Mouse (Mus musculus) limb, embryonic 10.5 days (tissue): Measurements from ENCODE around the gene Cblc. TPM values are rescaled to one million over a fixed set of nuclear protein-coding genes. Genes with fewer than 3 reads are reported as not detected.

Experiments used
- DNase-seq: peaks from one replicate; pipeline ENCODE4 v3.0.0-alpha.2; 2017; ENCODE audit warnings: low spot score
- H3K27ac ChIP-seq: fragments of 300-500 bp; sonication (generic); 2 replicates; pipeline ENCODE4 v1.5.1; 2016; ENCODE audit warnings: mild to moderate bottlenecking
- H3K27me3 ChIP-seq: fragments of 300-500 bp; sonication (generic); 2 replicates; pipeline ENCODE4 v1.6.1; 2016; ENCODE audit warnings: low read depth, mild to moderate bottlenecking; ENCODE audit not compliant: poor library complexity, severe bottlenecking
- H3K36me3 ChIP-seq: fragments of 300-500 bp; sonication (generic); 2 replicates; pipeline ENCODE4 v1.6.1; 2016; ENCODE audit warnings: mild to moderate bottlenecking, moderate library complexity
- H3K4me1 ChIP-seq: fragments of 300-500 bp; sonication (generic); 2 replicates; pipeline ENCODE4 v1.6.1; 2016
- H3K4me3 ChIP-seq: fragments of 300-500 bp; sonication (generic); 2 replicates; pipeline ENCODE4 v1.5.1; 2016; ENCODE audit warnings: mild to moderate bottlenecking, moderate library complexity
- H3K9me3 ChIP-seq: fragments of 300-500 bp; sonication (generic); replicated peaks from 2 replicates; pipeline ENCODE4 v1.6.1; 2016; ENCODE audit warnings: mild to moderate bottlenecking
- WGBS: fragments of 180-500 bp; shearing (Covaris S2); methylation state at CpG from one replicate; pipeline ENCODE4 v1.1.7; 2016; 5-methylcytosine and 5-hydroxymethylcytosine counted together
- polyA plus RNA-seq: library from polyadenylated mRNA; unstranded; fragments of >200 nt; fragmentation: Nextera tagmentation; extraction: Ambion mirVana; gene quantifications from 2 replicates; pipeline ENCODE4 v1.2.1, GENCODE M21; 2016

Cblc gene
- polyA plus RNA-seq, 1 experiment from 2014 or later = 1.4 TPM

DNA sequence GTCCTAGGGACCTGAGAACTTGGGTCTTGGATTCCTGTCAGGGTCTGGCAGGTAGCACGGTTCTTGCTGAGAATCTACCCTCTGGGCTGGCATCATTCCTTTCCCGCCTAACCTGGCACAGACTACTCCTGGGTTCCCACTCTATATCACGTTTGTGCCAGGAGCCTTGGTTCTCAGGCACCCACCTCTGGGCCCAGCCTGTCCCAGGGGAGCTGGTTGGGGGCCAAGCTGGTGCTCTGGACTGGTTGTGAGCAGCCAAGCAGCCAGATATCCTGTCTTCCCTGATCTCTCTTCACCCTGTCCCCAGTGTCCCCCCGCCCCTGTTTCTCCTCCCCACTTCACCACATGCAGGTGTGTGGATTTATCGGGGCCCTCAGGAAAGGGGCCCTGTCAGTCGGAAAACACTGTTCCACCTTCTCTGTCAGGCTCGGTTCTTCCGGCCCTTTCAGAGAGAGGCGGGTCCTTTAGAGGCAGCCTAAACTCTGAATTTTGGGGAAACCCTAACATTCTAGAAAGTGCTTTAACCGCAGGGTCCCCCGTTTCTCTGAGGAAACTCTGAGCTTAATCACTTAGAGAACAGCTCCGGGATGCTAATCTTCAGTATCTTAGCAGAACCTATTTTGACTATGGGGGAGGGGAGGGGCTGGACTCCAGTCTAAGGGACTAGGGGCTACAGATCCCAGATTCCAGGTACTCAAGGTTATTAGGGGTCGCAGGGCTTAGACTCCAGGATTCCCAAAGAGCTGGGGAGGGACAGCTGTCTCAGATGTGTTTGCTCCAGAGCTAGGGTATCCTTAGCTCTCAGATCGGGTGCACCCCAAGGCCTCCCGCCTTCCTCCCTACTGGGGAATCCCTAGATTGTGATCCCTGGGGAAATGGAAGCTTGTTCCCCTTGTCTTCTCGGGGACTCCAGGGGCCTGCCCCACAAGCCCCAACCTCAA is 26.9 kb downstream of the Cblc start:
- no peaks in the 10 kb centered on the region for H3K36me3 ChIP-seq
- 12% methylated on average over 16 of the region's 16 CpGs for WGBS
- peaks cover 40% of the 10 kb centered on the region for H3K27me3 ChIP-seq
- H3K27ac ChIP-seq = peak overlapping the region; percentile 81
- peaks cover 33% of the 10 kb centered on the region for H3K4me1 ChIP-seq
- no peaks in the 10 kb centered on the region for H3K9me3 ChIP-seq
- no peak for DNase-seq
- H3K4me3 ChIP-seq = peak overlapping the region; percentile 60

DNA sequence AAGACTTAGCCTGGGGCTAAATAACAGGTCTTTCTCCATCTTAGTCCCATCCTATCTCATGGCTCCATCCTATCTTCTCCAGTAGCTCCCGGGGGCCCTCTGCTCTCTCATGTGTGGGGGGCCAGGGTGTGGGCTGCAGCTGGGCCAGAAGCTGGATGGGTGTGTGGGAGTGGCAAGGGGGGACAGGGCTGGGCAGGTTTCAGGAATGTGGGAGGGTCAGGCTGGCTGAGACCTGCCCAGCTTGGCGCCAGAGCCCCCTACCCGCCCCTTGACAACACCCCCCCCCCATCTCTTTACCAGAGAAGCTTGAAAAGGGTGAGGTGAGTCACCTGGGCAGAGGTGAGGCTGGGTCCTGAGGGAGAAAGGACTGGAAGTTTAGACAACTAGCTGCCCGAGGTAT is 27.6 kb downstream of the Cblc start:
- Histone ChIP-seq H3K27me3 (peaks cover 40% of the 10 kb centered on the region), H3K4me3 (peak overlapping the region; percentile 60), H3K27ac (no peak overlapping the region), H3K9me3 (no peaks in the 10 kb centered on the region), H3K4me1 (peaks cover 33% of the 10 kb centered on the region), H3K36me3 (0 out of 2 replicates have a peak, but pooled peaks cover 3% of the 10 kb centered on the region)
- 22% methylated on average over 4 of the region's 4 CpGs for WGBS
- no peak for DNase-seq

DNA sequence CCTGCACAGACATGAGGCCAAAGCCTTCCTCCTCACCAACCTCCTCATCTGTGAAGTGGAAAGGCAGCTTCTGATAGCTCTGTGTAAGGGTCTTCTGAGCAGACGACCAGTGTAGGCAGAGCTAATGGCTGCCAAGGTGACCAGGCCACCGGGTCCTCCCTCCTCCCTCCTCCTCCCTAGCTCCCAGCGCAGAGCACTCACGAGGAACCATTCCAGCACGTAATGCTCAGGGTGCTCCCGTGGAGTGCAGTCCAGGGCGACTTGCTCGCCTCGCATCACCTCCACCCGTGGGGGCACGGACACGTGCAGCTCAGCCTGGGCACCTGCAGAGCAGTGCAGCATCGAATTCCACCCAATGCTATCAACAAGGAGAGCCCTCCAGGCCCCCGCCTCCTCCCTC is 28.4 kb downstream of the Cblc start:
- DNase-seq = no peak
- H3K27ac ChIP-seq = peak overlapping the region; percentile 30; the same call in 1 of the 2 replicates
- peaks cover 7% of the 10 kb centered on the region; the same call in 1 of the 2 replicates for H3K36me3 ChIP-seq
- no peaks in the 10 kb centered on the region for H3K9me3 ChIP-seq
- peaks cover 33% of the 10 kb centered on the region for H3K4me1 ChIP-seq
- peaks cover 40% of the 10 kb centered on the region for H3K27me3 ChIP-seq
- H3K4me3 ChIP-seq = peak overlapping the region; percentile 60; the same call in 1 of the 2 replicates
- 68% methylated on average over 14 of the region's 14 CpGs for WGBS

DNA sequence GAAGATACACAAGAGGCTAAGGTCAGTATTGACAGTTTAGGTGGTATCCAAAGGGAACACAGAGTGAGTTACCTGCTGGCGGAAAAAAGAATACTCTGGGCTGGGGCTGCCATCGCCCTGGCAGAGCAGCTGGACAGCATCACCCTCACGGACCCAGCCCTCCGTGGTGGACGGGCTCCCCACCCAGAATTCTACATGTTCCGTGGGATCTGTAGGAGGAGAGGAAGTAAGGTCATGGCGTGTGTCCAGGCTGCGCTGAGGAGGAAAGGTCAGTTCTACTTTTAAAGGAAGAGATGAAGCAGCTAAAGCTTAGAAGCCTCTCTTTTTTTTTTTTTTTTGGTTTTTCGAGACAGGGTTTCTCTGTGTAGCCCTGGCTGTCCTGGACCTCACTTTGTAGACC is 32.0 kb downstream of the Cblc start:
- Histone ChIP-seq H3K27ac (no peak overlapping the region), H3K9me3 (no peaks in the 10 kb centered on the region), H3K4me1 (peaks cover 11% of the 10 kb centered on the region), H3K36me3 (peaks cover 9% of the 10 kb centered on the region), H3K27me3 (peaks cover 16% of the 10 kb centered on the region), H3K4me3 (no peak overlapping the region)
- no peak for DNase-seq
- 94% methylated on average over 9 of the region's 9 CpGs for WGBS

DNA sequence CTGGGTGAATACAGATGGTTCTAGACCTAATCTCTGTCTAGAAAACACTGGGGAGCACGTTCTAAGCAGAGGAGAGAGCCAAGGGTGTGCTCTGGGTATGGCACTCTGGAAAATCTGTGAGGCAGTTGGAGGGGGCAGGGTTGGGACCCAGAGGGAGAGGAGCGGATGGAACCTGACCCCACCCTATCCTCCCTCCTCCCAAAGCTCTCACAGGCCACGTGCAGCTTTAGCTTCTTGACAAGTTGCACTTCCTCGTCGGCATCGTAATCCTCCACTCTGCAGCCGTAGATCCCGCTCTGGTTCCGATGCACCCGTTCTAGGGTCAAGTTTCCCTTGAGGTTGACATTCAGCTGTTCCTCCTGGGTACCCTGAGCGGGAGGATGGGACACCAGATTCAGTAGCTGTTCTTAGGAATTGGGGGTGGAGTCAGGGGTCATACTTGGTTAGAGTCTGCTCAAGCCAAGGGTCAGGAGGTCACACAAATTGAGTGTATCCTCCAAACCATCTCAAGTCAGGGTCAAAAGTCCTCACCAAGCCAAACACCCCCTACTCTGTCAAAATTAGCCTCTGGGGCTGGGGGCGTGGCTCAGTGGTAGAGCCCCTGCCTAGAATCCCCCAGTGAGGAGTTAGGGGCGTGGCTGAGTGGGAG is 32.7 kb downstream of the Cblc start:
- Histone ChIP-seq H3K27ac (no peak overlapping the region), H3K36me3 (peaks cover 9% of the 10 kb centered on the region), H3K4me1 (peaks cover 5% of the 10 kb centered on the region; the same call in 1 of the 2 replicates), H3K27me3 (peaks cover 10% of the 10 kb centered on the region), H3K4me3 (no peak overlapping the region), H3K9me3 (no peaks in the 10 kb centered on the region)
- 83% methylated on average over 13 of the region's 13 CpGs for WGBS
- no peak for DNase-seq

DNA sequence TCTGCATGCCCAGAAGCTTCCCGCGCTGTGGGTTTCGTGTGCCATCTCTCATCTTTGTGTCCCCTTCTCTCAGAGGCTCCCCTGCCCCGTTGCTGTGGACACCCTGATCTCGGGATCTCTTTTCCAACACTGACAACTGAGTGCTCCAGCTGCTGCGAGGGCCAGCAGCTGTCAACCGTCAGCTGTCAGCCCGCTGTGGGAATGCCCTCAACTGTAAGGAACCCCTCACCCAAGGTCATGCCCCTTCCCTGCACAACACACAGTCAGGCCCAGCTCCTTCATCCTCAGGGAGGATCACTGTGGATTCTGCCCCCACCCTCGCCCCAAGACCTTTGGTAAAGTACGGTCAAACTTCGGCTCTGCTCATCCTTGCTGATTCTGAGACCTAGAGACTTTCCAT is 34.3 kb downstream of the Cblc start:
- WGBS = 79% methylated on average over 11 of the region's 11 CpGs
- no peaks in the 10 kb centered on the region for H3K4me1 ChIP-seq
- no peak for DNase-seq
- H3K36me3 ChIP-seq = peaks cover 9% of the 10 kb centered on the region
- H3K4me3 ChIP-seq = no peak overlapping the region
- H3K9me3 ChIP-seq = no peaks in the 10 kb centered on the region
- H3K27ac ChIP-seq = no peak overlapping the region
- H3K27me3 ChIP-seq = no peaks in the 10 kb centered on the region

DNA sequence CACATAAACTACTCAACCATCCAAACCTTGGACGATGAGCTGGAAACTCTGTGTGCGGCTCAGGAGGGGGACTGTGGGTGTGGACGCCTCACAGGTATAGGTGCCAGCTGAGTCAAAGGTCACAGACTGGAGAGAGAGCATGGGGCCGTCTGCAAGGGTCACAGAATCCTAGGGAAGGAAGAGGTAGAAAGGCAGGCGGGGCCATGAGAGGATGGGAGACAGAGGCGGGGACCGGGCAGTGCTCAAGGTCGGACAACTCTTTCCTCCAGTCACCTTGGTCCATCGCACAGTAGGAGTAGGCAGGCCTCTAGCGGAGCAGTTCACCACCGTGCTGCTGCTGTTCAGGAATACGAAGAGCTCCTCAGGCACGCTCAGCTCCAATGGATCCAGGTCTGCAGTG is 36.6 kb downstream of the Cblc start:
- no peak overlapping the region for H3K4me3 ChIP-seq
- peaks cover 9% of the 10 kb centered on the region for H3K36me3 ChIP-seq
- no peaks in the 10 kb centered on the region for H3K4me1 ChIP-seq
- 90% methylated on average over 13 of the region's 13 CpGs for WGBS
- no peak overlapping the region for H3K27ac ChIP-seq
- DNase-seq = no peak
- H3K9me3 ChIP-seq = no peaks in the 10 kb centered on the region
- H3K27me3 ChIP-seq = no peaks in the 10 kb centered on the region

DNA sequence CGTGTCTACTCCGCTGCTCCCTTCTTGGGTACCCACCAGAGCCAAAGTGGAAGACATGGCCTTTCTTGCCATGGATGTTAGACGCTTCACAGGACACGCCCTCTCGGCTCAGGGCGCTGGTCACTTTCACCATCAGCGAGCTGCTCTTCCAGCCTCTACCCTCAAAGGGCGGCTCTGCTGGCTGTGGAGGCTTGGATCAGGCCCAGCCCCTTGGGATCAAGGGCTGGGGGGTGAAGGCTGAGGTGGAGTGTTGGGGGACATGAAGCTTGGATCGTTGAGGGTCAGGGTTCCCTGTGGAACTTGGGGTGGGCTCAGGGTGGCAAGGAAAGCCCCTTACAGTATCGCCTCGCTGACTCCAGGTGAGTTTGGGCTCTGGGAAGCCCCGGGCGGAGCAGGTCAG is 38.0 kb downstream of the Cblc start:
- WGBS = 91% methylated on average over 13 of the region's 13 CpGs
- Histone ChIP-seq H3K9me3 (no peaks in the 10 kb centered on the region), H3K27me3 (no peaks in the 10 kb centered on the region), H3K36me3 (peaks cover 3% of the 10 kb centered on the region), H3K27ac (no peak overlapping the region), H3K4me3 (no peak overlapping the region), H3K4me1 (no peaks in the 10 kb centered on the region)
- no peak for DNase-seq

DNA sequence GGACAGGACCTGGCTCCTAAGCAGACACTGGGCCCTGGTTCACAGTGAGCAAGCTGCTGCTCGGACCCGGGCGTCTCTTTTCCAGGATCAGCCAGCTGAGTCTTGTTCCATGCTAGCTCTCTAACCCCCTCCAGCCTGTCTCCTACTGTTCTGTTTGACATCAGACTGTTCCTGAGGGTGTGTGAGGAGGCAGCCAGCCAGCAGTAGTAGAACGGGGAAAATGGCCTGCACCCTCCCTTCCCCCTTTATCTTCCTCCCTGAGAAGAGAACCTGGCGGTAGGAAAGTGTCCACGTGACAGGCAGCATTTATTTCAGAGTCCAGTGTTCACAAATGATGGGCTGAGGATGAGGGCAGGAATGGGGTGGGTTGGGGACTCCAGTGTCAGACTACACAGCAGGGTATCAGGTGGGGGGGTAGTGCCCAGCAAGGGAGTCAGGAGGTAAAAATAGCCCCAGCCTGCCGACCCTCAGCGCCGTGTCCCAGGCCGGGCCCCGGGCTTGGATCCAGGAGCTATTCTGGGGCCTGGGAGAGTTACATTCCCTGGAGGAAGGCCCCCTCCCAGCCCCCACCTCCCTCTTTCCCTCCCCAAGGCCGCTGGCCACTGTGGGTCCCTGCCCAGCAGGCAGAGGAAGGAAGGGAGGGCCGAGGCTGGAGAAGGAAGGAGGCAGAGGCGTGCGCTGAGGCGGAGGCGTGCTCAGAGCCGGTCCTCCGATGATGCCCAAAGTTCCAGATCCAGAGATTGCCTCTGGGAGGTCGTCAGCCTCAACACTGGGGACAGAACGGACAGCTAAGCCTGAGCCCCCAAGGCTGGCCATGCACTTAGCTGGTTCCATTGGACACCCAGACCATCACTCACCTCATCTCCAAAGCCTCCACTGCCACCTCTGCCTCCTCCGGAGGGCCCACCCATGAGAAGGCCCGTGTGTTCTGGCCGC is 40.5 kb downstream of the Cblc start:
- Histone ChIP-seq H3K27ac (no peak overlapping the region), H3K36me3 (no peaks in the 10 kb centered on the region; the same call in 1 of the 2 replicates), H3K4me3 (no peak overlapping the region), H3K9me3 (no peaks in the 10 kb centered on the region), H3K27me3 (no peaks in the 10 kb centered on the region), H3K4me1 (no peaks in the 10 kb centered on the region)
- DNase-seq = no peak
- WGBS = 82% methylated on average over 23 of the region's 24 CpGs

DNA sequence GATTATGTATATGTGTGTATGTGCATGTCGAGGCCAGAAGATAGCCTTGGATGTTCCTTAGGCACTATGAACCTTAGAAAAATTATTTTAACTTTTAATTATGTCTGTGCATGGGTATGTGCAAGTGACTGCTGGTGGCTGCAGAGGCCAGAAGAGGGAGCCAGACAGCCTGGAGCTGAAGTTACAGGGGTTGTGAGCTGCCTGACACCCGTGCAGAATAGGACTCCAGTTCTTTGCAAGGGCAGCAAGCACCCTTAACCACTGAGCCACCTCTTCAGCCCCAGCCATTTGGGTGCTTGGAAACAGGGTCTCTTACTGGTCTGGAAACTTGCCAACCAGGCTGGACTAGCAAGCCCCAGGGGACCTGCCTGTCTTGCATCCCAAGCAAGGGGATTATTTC is 41.6 kb downstream of the Cblc start:
- no peak overlapping the region for H3K4me3 ChIP-seq
- H3K27me3 ChIP-seq = no peaks in the 10 kb centered on the region
- H3K27ac ChIP-seq = no peak overlapping the region
- no peak for DNase-seq
- no peaks in the 10 kb centered on the region; the same call in 1 of the 2 replicates for H3K36me3 ChIP-seq
- H3K9me3 ChIP-seq = no peaks in the 10 kb centered on the region
- peaks cover 8% of the 10 kb centered on the region for H3K4me1 ChIP-seq
- WGBS = 82% methylated on average over 2 of the region's 2 CpGs

DNA sequence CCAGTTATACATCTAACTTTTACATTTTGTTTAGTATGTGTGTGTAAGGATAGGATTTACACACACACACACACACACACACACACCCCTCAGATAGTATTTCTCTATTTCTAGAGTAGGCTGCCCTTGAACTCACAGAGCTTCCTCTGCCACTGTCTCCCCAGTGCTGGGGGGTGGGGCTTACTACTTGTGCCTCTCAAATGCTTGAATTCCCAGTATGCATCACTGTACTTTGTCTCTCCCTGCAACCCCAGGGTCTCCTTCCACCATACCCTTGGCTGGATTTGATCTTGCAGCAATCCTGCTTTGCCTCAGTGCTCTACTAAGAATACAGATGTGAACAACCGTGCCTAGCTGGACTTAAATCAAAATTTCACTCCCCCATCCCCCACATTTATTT is 42.5 kb downstream of the Cblc start:
- Histone ChIP-seq H3K9me3 (no peaks in the 10 kb centered on the region), H3K4me3 (no peak overlapping the region), H3K27me3 (no peaks in the 10 kb centered on the region), H3K4me1 (peaks cover 12% of the 10 kb centered on the region), H3K36me3 (no peaks in the 10 kb centered on the region; the same call in 1 of the 2 replicates), H3K27ac (no peak overlapping the region)
- WGBS = 88% methylated on average over 1 of the region's 1 CpGs
- no peak for DNase-seq

DNA sequence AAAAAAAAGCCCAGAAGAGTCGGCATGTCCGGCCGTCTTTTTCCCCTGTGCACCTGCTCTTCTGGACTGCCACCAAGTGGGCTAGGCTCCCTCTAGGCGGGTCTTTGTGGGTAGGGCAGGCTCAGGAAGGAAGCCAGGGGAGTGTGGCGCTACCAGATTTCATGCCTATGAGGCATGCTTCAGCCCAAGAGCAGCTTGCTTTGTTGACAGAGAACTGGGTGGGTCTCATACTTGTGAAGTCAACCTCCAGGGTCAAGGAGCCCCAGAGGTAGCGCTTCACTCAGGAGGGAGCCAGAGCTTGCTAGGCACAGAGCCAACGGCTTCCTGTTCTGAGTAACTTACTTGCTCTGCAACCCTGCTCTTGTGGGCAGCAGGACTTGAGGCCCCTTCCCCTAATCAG is 43.0 kb downstream of the Cblc start:
- Histone ChIP-seq H3K4me1 (peaks cover 14% of the 10 kb centered on the region), H3K27me3 (no peaks in the 10 kb centered on the region), H3K27ac (no peak overlapping the region), H3K36me3 (no peaks in the 10 kb centered on the region; the same call in 1 of the 2 replicates), H3K4me3 (no peak overlapping the region), H3K9me3 (no peaks in the 10 kb centered on the region)
- DNase-seq = no peak
- 85% methylated on average over 7 of the region's 7 CpGs for WGBS
